Mouse (Mus musculus) olfactory bulb, adult 2 months (tissue): ENCODE measurements around the gene Syt6. TPM values are rescaled to one million over a fixed set of nuclear protein-coding genes. Genes with fewer than 3 reads are reported as not detected.
"Not testable (repeated sequence)": the region's sequence is repeated elsewhere in the genome, so short reads cannot be mapped to it uniquely, and the experiment has no call there.

ENCODE experiments used
- H3K27ac ChIP-seq: fragments of 200-500 bp; 2 replicates; pipeline ENCODE4 v1.5.1; 2012; ENCODE audit warnings: low read depth, low read length; ENCODE audit not compliant: insufficient read depth
- H3K4me1 ChIP-seq: fragments of 200-500 bp; 2 replicates; pipeline ENCODE4 v1.6.1; 2012; ENCODE audit warnings: low read length; ENCODE audit not compliant: control insufficient read depth, insufficient read depth
- H3K4me3 ChIP-seq: fragments of 200-500 bp; 2 replicates; pipeline ENCODE4 v1.5.1; 2012; ENCODE audit warnings: mild to moderate bottlenecking, low read depth, low read length, moderate library complexity; ENCODE audit not compliant: insufficient read depth
- CTCF ChIP-seq: fragments of 200-500 bp; IDR thresholded peaks from 2 replicates; pipeline ENCODE4 v1.5.1; 2012; ENCODE audit warnings: low read depth, mild to moderate bottlenecking, low read length, moderate library complexity; ENCODE audit not compliant: insufficient read depth
- POLR2A ChIP-seq: fragments of 200-500 bp; IDR thresholded peaks from 2 replicates; pipeline ENCODE4 v1.6.1; 2012; ENCODE audit warnings: mild to moderate bottlenecking, low read depth, low read length, moderate library complexity; ENCODE audit not compliant: insufficient read depth
- WGBS: fragments of 180-500 bp; shearing (Covaris S2); methylation state at CpG from one replicate; pipeline ENCODE4 v1.1.7; 2018; 5-methylcytosine and 5-hydroxymethylcytosine counted together
- polyA plus RNA-seq: library from polyadenylated mRNA; stranded (reverse); fragments of >200 nt; gene quantifications from 2 replicates; pipeline ENCODE4 v1.2.4, GENCODE M21; 2012; ENCODE audit warnings: low replicate concordance; ENCODE audit not compliant: missing spikeins, insufficient read depth, insufficient read length

The Syt6 gene
- polyA plus RNA-seq, 1 experiment: 104 TPM

DNA sequence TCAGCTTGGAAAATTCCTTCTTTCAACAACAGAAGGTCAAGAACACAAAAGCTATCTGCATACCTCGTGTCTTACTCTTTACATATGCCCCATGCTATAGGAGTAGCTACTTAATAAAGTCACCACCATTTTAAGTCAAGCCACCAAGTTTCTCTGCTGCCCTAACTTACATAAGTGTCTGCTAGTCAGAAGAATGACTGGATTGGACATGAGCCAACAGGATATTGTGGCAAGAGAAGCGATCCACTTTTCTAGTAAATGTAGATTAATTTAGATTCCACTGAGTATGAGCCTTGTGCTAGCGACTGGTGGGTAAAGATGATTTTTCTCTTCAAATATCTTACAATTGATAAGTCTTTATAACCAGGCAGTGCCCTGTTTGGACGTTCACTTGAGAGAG, 58.8 kb downstream of the Syt6 start:
- Histone ChIP-seq H3K4me1 (peaks cover 15% of the 10 kb centered on the region), H3K4me3 (no peak overlapping the region), H3K27ac (no peak overlapping the region)
- TF ChIP-seq POLR2A (no peak), CTCF (no peak)
- WGBS: 78% methylated on average over 4 of the region's 4 CpGs

DNA sequence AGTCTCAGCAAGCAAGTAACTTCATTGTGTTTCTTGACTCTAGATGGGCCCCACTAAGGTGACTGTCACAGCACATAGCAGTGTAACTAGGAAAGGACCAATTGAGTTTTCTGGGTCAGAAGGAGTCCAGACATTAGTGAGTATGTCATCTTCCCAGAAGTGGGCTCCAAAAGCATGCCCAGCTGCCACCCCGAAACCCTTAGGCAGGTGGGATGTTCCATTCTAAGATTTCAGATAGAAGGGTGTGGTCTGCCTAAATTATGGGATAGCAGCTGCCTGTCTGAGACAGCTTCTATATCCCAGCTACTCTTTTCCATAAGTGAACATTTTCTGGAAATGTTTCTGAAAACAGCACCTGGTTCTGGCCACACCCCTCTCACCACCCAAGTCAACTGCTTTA, 59.2 kb downstream of the Syt6 start:
- WGBS: 95% methylated on average over 1 of the region's 1 CpGs
- no peak overlapping the region for H3K27ac ChIP-seq

DNA sequence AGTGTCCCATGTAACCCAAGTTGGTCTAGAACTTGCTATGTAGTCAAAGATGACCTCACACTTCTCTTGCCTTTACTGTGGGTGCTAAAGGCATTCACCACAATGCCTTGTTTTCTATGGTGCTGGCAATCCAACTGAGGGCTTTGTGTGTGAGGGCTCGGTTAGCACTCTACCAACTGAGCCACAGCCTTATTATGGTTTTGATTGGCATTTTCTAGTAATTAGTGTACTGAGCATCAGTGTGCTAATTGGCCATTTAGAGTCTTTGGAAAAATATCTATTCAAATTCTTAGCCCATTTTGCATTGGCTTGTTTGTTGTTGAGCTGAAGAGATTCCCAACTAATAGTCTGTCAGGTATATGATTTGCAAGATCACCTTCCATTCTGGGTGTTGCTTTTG, 62.6 kb downstream of the Syt6 start:
- Histone ChIP-seq H3K27ac (0 out of 2 replicates have a peak overlapping the region, but pooled peaks have one; percentile 32), H3K4me3 (no peak overlapping the region), H3K4me1 (peaks cover 21% of the 10 kb centered on the region)
- TF ChIP-seq POLR2A (no peak), CTCF (no peak)
- 41% methylated on average over 1 of the region's 1 CpGs for WGBS

More for the DNA sequence above, 59.2 kb downstream of the Syt6 start:
- Histone ChIP-seq H3K4me3 (no peak overlapping the region), H3K4me1 (peaks cover 19% of the 10 kb centered on the region)
- no peak for TF ChIP-seq CTCF
- no peak for TF ChIP-seq POLR2A

DNA sequence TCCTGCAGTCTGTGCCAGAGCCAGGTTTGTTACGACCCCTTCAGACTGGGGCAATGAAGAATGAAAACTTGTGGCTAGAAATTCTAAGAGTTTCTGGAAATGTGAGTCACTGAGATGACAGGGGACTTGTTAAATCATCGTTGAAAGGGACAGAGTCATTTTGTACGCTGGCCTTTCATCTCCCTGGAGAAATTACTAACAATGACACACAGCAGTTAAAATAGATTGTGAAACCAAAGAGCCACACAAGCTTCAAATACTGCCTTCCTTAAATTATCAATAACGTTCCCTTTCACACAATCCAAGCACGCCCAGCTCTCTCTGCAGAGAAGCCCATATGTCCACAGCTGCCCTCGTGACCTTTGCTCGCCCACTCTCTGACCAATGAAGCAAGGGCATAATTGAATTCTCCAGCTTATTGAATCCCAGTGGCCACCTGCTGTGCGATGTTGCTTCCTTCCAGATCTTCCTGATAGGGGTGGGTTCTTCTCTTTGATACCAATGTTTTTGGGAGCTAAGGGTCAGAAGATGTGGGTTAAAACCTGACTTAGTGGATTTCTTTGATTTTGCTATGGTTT, 65.3 kb downstream of the Syt6 start:
- H3K4me1 ChIP-seq: peaks cover 18% of the 10 kb centered on the region
- no peak for TF ChIP-seq CTCF
- no peak for TF ChIP-seq POLR2A
- peak overlapping the region; percentile 38; the same call in 1 of the 2 replicates for H3K27ac ChIP-seq
- 65% methylated on average over 8 of the region's 8 CpGs for WGBS
- H3K4me3 ChIP-seq: no peak overlapping the region

DNA sequence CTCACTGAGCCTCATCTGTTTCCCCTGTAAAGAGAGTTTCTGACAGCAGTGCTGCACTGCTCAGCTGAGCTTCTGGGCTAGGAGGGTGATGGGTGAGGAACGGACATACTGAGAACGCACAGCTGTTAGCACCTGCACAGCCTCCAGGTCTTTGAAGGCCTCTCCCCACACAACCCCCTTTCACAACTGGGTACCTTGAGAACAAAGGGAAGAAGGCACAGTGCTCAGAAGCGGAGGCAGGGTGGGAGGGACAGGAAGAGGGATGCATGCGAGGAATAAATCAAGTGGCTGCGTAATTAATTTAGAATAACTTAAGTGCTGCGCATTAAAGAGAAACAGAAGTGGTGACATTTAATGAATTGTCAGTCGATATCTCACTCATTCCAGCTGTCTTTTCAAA, 66.3 kb downstream of the Syt6 start:
- TF ChIP-seq POLR2A (no peak), CTCF (no peak)
- WGBS: 38% methylated on average over 7 of the region's 7 CpGs
- Histone ChIP-seq H3K4me3 (no peak overlapping the region), H3K4me1 (peaks cover 18% of the 10 kb centered on the region), H3K27ac (peak overlapping the region; percentile 67)

DNA sequence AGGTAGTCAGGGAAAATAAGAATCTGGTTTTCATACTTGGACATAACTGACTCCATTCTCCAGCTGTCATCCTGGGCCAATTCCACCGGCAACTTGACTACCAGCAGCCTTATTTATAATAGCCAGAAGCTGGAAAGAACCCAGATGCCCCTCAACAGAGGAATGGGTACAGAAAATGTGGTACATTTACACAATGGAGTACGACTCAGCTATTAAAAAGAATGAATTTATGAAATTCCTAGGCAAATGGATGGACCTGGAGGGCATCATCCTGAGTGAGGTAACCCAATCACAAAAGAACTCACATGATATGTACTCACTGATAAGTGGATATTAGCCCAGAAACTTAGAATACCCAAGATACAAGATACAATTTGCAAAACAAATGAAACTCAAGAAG, 70.9 kb downstream of the Syt6 start, which contains the start of gene Atg4a-ps:
Gene Atg4a-ps (minus strand): TSS at position 101 of the 400 bp plus-strand sequence.
- H3K27ac ChIP-seq, H3K4me1 ChIP-seq, H3K4me3 ChIP-seq: not testable (repeated sequence)
- 78% methylated on average over 2 of the region's 2 CpGs for WGBS

DNA sequence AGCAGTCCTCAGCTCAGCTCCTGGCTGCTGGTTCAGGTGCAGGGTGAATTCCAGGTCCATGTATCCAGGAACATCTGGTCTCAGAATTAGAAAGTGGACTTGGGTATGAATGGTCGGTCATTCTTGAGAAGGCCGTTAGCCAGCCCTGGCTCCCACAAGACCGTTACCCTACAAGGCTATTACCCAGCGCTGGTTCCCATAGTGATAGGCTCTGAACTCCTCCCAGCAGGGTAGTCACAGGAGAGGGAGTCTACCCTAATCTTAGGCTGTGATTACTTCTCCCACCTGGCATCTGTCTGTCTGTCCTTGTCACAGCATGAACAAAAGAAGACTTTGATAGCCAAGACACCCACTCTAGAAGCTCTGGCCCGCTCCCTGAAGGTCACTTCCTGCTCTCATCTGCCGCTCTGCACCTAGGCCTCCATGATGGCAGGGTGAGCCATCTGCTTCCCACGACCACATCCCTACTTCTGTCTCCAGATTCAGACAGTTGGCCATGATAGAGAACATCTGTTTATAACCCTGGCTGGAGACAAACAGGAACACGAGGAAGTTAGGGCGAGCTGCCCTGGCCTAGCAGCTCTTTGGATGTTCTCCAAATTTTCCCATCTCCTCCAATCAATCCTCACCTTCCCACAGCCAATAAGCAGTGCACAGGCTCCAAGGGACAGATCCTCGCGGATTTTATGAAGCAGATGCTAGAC, 72.3 kb downstream of the Syt6 start:
- WGBS: 87% methylated on average over 11 of the region's 11 CpGs
- TF ChIP-seq CTCF (no peak), POLR2A (no peak)
- Histone ChIP-seq H3K4me3 (no peak overlapping the region), H3K4me1 (peaks cover 2% of the 10 kb centered on the region; the same call in 1 of the 2 replicates), H3K27ac (no peak overlapping the region)

DNA sequence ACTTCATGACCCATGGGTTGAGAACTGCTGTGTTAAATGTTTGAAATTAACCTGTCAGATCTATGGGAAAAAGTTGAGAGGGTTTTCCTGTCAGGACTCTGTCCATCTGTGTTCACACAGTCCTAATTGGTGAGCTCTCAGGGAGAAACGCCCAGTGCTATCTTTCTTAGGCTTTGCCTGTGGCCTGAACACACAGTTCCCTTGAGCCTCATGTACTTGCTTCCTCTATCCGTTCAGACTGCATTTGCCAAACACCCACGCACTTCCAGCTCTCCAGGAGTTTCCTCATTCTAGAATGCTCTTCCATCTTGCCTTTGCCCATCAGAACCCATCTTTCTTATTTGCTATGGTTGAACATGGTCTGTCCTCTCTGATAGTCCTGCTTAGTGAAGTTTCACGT, 73.5 kb downstream of the Syt6 start:
- TF ChIP-seq POLR2A (no peak), CTCF (no peak)
- WGBS: 74% methylated on average over 4 of the region's 4 CpGs

DNA sequence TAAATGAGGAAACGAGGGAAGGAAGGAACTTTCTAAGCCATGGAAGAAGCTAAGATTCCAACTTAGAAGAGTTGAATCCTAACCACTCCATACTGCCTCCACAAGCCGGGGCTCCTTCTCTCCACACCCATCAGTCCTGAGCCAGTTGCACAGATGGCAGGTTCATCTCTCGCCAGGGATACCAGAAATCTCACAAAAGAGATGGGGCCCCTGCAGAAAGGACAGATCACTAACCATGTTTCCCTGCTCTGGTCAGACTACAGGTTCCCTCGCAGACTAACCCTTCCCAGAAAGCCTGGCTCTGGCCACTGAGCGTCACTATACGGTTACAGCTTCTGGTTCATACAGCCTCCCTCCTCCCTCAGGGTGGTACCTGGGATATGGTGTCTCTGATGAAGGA, 74.7 kb downstream of the Syt6 start:
- Histone ChIP-seq H3K4me3 (no peak overlapping the region), H3K4me1 (0 out of 2 replicates have a peak, but pooled peaks cover 2% of the 10 kb centered on the region), H3K27ac (no peak overlapping the region)
- TF ChIP-seq CTCF: no peak
- no peak for TF ChIP-seq POLR2A
- WGBS: 83% methylated on average over 6 of the region's 6 CpGs

More for the DNA sequence above, 73.5 kb downstream of the Syt6 start:
- Histone ChIP-seq H3K27ac (no peak overlapping the region), H3K4me1 (0 out of 2 replicates have a peak, but pooled peaks cover 2% of the 10 kb centered on the region), H3K4me3 (no peak overlapping the region)
